Mouse (Mus musculus): ENCODE measurements around the gene Zfp839. TPM values are rescaled to one million over a fixed set of nuclear protein-coding genes. Genes with fewer than 3 reads are reported as not detected.
"Not testable (repeated sequence)": the region's sequence is repeated elsewhere in the genome, so short reads cannot be mapped to it uniquely, and the experiment has no call there.

Zfp839 gene
- polyA plus RNA-seq, 1 experiment from 2014 or later: 6.1 TPM

GRCm38 (mm10) chr12:110844227-110845130, 5.6 kb upstream of the Zfp839 start:
- H3K27me3 ChIP-seq (replicated peaks; ENCODE audit: low read depth, poor library complexity, severe bottlenecking): peaks cover 32% of the 10 kb centered on the region

GRCm38 (mm10) chr12:110845131-110845880, 4.7 kb upstream of the Zfp839 start:
- under 1% methylated on average over 36 of the region's 36 CpGs for WGBS
- H3K27me3 ChIP-seq (replicated peaks; ENCODE audit: low read depth, poor library complexity, severe bottlenecking): peaks cover 32% of the 10 kb centered on the region
- no peaks in the 10 kb centered on the region for H3K36me3 ChIP-seq (replicated peaks)
- DNase-seq (ENCODE audit: low spot score): peak; percentile 94
- H3K9me3 ChIP-seq: no peaks in the 10 kb centered on the region
- H3K27ac ChIP-seq (replicated peaks): peak overlapping the region; percentile 51
- peaks cover 29% of the 10 kb centered on the region for H3K4me1 ChIP-seq
- peak overlapping the region; percentile 65 for H3K4me3 ChIP-seq

More at GRCm38 (mm10) chr12:110844227-110845130, 5.6 kb upstream of the Zfp839 start:
- H3K36me3 ChIP-seq (replicated peaks): no peaks in the 10 kb centered on the region
- DNase-seq (ENCODE audit: low spot score): no peak
- no peaks in the 10 kb centered on the region for H3K9me3 ChIP-seq
- H3K27ac ChIP-seq (replicated peaks): peak overlapping the region; percentile 51; the same call in 1 of the 2 replicates
- H3K4me1 ChIP-seq: peaks cover 33% of the 10 kb centered on the region
- 1% methylated on average over 42 of the region's 42 CpGs for WGBS
- peak overlapping the region; percentile 65 for H3K4me3 ChIP-seq

DNA sequence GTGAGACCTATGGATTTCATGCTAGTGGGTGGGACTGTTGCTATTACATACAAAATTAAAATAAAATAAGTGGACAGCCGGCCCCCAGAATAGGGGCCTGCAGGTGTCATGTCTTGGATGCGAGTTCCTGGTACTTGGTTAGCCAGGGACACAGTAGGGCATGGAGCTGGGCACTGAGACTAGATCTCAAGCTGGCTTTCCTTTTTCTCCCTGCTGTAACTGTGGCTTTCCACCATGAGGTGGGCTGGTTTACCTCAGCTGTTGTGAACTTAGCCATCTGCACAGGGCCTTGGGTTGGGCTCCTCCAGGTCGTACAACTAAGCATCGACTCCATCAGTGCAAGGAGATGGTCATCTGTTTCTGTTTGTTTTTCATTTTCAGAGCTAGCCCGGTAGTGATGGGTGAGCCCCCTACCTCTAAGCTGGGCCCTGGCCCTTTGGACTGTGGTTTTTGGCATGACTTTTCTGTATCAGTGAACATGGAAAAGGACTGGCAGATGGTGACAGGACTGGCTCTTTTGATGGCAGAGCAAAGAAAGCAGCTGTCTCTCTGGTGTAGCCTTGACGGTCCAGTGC, 3.8 kb upstream of the Zfp839 start:
- no peak for DNase-seq (ENCODE audit: low spot score)
- Histone ChIP-seq H3K9me3 (no peaks in the 10 kb centered on the region), H3K27me3 (replicated peaks; ENCODE audit: low read depth, poor library complexity, severe bottlenecking) (peaks cover 32% of the 10 kb centered on the region), H3K27ac (replicated peaks) (no peak overlapping the region), H3K36me3 (replicated peaks) (no peaks in the 10 kb centered on the region), H3K4me1 (peaks cover 37% of the 10 kb centered on the region), H3K4me3 (peak overlapping the region; percentile 65)
- WGBS: 76% methylated on average over 6 of the region's 6 CpGs

GRCm38 (mm10) chr12:110850929-110851256, 840 bp downstream of the Zfp839 start:
- H3K27ac ChIP-seq (replicated peaks): peak overlapping the region; percentile 95
- H3K27me3 ChIP-seq (replicated peaks; ENCODE audit: low read depth, poor library complexity, severe bottlenecking): peaks cover 25% of the 10 kb centered on the region
- H3K4me3 ChIP-seq: peak overlapping the region; percentile 96

GRCm38 (mm10) chr12:110851414-110851813, 1.4 kb downstream of the Zfp839 start:
- Histone ChIP-seq H3K27ac (replicated peaks) (no peak overlapping the region), H3K4me3 (peak overlapping the region; percentile 96), H3K9me3 (no peaks in the 10 kb centered on the region), H3K36me3 (replicated peaks) (peaks cover 15% of the 10 kb centered on the region), H3K27me3 (replicated peaks; ENCODE audit: low read depth, poor library complexity, severe bottlenecking) (peaks cover 20% of the 10 kb centered on the region), H3K4me1 (peaks cover 17% of the 10 kb centered on the region)
- WGBS: 88% methylated on average over 12 of the region's 12 CpGs
- no peak for DNase-seq (ENCODE audit: low spot score)

More at GRCm38 (mm10) chr12:110850929-110851256, 840 bp downstream of the Zfp839 start:
- DNase-seq (ENCODE audit: low spot score): no peak
- Histone ChIP-seq H3K4me1 (peaks cover 22% of the 10 kb centered on the region), H3K36me3 (replicated peaks) (peaks cover 11% of the 10 kb centered on the region), H3K9me3 (no peaks in the 10 kb centered on the region)
- WGBS: 17% methylated on average over 9 of the region's 9 CpGs

GRCm38 (mm10) chr12:110851923-110852322, 1.9 kb downstream of the Zfp839 start:
- H3K27me3 ChIP-seq (replicated peaks; ENCODE audit: low read depth, poor library complexity, severe bottlenecking): peaks cover 15% of the 10 kb centered on the region
- no peak overlapping the region for H3K4me3 ChIP-seq
- H3K27ac ChIP-seq (replicated peaks): no peak overlapping the region
- DNase-seq (ENCODE audit: low spot score): no peak
- peaks cover 18% of the 10 kb centered on the region for H3K4me1 ChIP-seq
- peaks cover 15% of the 10 kb centered on the region for H3K36me3 ChIP-seq (replicated peaks)
- WGBS: 85% methylated on average over 1 of the region's 1 CpGs
- H3K9me3 ChIP-seq: no peaks in the 10 kb centered on the region

DNA sequence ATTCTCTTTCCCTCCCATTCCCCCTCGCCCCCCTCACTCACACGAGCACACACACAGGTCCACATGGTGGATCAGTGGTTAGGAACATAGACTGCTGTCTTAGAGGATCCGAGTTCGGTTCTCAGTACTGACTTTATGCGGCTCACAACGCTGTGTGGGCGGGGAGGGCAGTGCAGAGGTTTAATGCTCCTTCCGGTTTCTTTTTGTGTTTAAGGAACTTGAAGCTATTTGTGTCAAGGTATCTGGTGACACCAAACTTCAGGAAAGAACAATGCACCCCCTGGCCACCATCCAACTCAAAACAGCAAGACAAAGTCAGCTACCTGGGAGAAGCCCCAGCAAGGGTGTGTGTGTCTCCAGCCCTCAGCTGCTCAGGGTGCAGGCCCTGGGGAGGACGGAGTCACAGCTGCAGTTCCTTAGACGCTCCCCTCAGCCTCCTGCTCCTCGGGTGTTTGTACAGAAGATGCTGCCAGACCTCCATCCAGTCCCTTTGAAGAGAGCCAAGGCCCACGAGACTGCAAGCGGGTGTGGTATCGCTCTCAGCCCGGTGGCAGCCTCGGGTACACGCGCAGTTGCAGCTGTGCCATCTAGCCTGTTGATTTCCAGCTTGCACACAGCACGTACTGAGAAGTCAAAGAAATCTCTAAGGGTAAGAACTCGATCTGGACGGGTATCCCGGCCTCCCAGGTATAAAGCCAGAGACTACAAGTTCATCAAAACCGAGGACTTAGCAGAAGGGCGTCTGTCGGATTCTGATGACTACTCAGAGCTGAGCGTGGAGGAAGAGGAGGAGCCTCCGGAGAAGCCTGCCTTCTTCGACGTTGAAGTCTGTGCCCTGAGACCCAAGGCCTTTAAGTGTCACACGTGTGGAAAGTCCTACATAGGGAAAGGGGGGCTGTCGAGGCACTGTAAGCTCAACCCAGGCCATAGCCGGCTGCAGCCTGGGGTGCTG, 5.0 kb downstream of the Zfp839 start:
- WGBS: 88% methylated on average over 32 of the region's 32 CpGs
- Histone ChIP-seq H3K4me1 (peaks cover 17% of the 10 kb centered on the region), H3K27me3 (replicated peaks; ENCODE audit: low read depth, poor library complexity, severe bottlenecking) (no peaks in the 10 kb centered on the region), H3K4me3 (no peak overlapping the region), H3K9me3 (no peaks in the 10 kb centered on the region), H3K27ac (replicated peaks) (no peak overlapping the region), H3K36me3 (replicated peaks) (peaks cover 25% of the 10 kb centered on the region)
- DNase-seq (ENCODE audit: low spot score): no peak

DNA sequence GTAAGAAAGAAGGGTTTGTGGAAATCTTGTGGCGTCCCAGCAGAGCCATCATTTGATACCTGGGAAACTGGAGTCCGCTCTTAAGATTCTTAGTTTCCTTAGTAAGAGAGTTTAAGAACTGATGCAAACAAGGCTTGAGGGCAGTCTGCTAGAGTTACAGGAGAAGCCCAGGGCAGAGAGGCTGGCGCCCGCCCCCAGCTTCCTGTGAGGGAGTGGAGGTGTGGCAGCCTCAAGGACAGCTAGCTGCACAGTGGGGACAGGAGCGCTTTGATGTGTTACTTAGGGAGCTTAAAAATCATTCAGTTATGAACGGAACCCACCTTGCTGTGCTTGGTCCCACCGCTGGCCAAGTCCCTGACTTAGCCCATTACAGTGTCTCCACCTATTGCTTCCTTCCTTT, 7.1 kb downstream of the Zfp839 start:
- Histone ChIP-seq H3K4me1 (peaks cover 7% of the 10 kb centered on the region; the same call in 1 of the 2 replicates), H3K4me3 (no peak overlapping the region), H3K27me3 (replicated peaks; ENCODE audit: low read depth, poor library complexity, severe bottlenecking) (no peaks in the 10 kb centered on the region), H3K9me3 (no peaks in the 10 kb centered on the region), H3K36me3 (replicated peaks) (peaks cover 41% of the 10 kb centered on the region), H3K27ac (replicated peaks) (no peak overlapping the region)
- WGBS: 83% methylated on average over 7 of the region's 7 CpGs
- DNase-seq (ENCODE audit: low spot score): no peak

DNA sequence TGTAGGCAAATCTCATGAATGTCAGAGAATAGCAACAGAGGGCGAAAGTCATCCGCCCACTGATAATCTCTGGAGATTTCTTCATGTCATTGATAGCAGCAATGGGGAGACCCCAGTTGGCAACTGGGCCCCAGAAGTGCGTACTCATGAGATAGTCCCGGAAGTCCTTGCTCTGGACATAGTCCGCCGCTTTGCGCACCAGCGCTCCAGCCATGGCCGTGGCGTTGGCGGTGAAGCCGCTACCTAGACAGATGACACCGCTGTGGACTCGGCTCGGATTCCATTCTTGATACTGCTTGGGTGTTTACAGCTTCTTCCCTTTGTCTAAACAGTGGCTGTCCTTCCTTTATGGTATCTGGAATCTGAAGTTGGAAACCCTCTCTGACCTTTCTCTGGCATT, 8.6 kb downstream of the Zfp839 start:
- not testable (repeated sequence) for H3K27ac ChIP-seq (replicated peaks); H3K9me3 ChIP-seq; H3K27me3 ChIP-seq (replicated peaks; ENCODE audit: low read depth, poor library complexity, severe bottlenecking); H3K4me3 ChIP-seq; H3K4me1 ChIP-seq; DNase-seq (ENCODE audit: low spot score)
- 96% methylated on average over 15 of the region's 15 CpGs for WGBS
- H3K36me3 ChIP-seq (replicated peaks): peaks cover 49% of the 10 kb centered on the region

- DNase-seq (ENCODE audit: low spot score): no peak
- H3K36me3 ChIP-seq (replicated peaks): peaks cover 58% of the 10 kb centered on the region
- H3K27ac ChIP-seq (replicated peaks): no peak overlapping the region
- no peaks in the 10 kb centered on the region for H3K27me3 ChIP-seq (replicated peaks; ENCODE audit: low read depth, poor library complexity, severe bottlenecking)
- no peak overlapping the region for H3K4me3 ChIP-seq
- peaks cover 7% of the 10 kb centered on the region; the same call in 1 of the 2 replicates for H3K4me1 ChIP-seq
- H3K9me3 ChIP-seq: no peaks in the 10 kb centered on the region
These were observed 10.2 kb downstream of the Zfp839 start for GRCm38 (mm10) chr12:110860293-110860692.

GRCm38 (mm10) chr12:110861256-110861655, 11.2 kb downstream of the Zfp839 start:
- DNase-seq (ENCODE audit: low spot score): no peak
- WGBS: 71% methylated on average over 7 of the region's 7 CpGs
- H3K4me3 ChIP-seq: no peak overlapping the region
- no peak overlapping the region for H3K27ac ChIP-seq (replicated peaks)
- H3K4me1 ChIP-seq: peaks cover 7% of the 10 kb centered on the region; the same call in 1 of the 2 replicates
- no peaks in the 10 kb centered on the region for H3K27me3 ChIP-seq (replicated peaks; ENCODE audit: low read depth, poor library complexity, severe bottlenecking)
- no peaks in the 10 kb centered on the region for H3K9me3 ChIP-seq
- H3K36me3 ChIP-seq (replicated peaks): peaks cover 57% of the 10 kb centered on the region

All from embryonic facial prominence, embryonic 10.5 days (tissue).